Mouse (Mus musculus): ENCODE results near the gene Adcy5. TPM values are rescaled to one million over a fixed set of nuclear protein-coding genes. Genes with fewer than 3 reads are reported as not detected.

The Adcy5 gene
- polyA plus RNA-seq, 1 experiment from 2014 or later, result 8.4 TPM

DNA sequence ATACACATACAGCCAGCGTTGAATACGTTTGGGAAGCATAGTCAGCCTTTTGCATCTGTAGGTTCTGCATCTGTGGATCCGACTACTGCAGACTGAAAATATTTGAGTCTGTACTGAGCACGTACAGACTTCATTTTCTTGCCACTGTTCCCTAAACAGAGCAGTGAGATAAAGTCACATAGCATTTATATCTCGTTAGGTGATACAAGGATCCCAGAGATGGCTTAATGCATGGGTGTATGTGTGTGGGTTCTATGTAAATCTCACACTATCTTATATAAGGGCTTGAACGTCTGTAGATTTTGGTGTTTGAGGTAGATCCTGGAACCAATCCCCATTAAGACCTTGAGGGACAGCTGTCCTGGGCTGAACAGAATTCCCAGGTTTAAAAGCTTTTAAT lies 10.7 kb downstream of the Adcy5 start:
- H3K36me3 ChIP-seq (ENCODE audit: control insufficient read depth, insufficient read depth, low read length), result no peaks in the 10 kb centered on the region
- no peaks in the 10 kb centered on the region for H3K27me3 ChIP-seq (ENCODE audit: control insufficient read depth, insufficient read depth, low read length)
- WGBS, result 81% methylated on average over 6 of the region's 6 CpGs
- H3K4me1 ChIP-seq (ENCODE audit: control insufficient read depth, insufficient read depth, low read length), result peaks cover 25% of the 10 kb centered on the region
- H3K9me3 ChIP-seq (ENCODE audit: control insufficient read depth, low read length), result no peaks in the 10 kb centered on the region
- H3K9ac ChIP-seq (replicated peaks; ENCODE audit: low read length), result no peak overlapping the region
- no peak overlapping the region for H3K4me2 ChIP-seq (ENCODE audit: low read length)
- H3K4me3 ChIP-seq (replicated peaks; ENCODE audit: low read depth, low read length), result no peak overlapping the region
- ATAC-seq (ENCODE audit: low FRiP score, low TSS enrichment), result no peak
- H3K27ac ChIP-seq (replicated peaks; ENCODE audit: low read depth, low read length), result no peak overlapping the region
- no peak for DNase-seq

GRCm38 (mm10) chr16:35165788-35166187 lies 11.1 kb downstream of the Adcy5 start:
- no peak for ATAC-seq (ENCODE audit: low FRiP score, low TSS enrichment)
- no peaks in the 10 kb centered on the region for H3K27me3 ChIP-seq (ENCODE audit: control insufficient read depth, insufficient read depth, low read length)
- no peak overlapping the region for H3K9ac ChIP-seq (replicated peaks; ENCODE audit: low read length)
- peaks cover 21% of the 10 kb centered on the region for H3K4me1 ChIP-seq (ENCODE audit: control insufficient read depth, insufficient read depth, low read length)
- DNase-seq, result no peak
- H3K4me3 ChIP-seq (replicated peaks; ENCODE audit: low read depth, low read length), result no peak overlapping the region
- H3K4me2 ChIP-seq (ENCODE audit: low read length), result no peak overlapping the region
- H3K36me3 ChIP-seq (ENCODE audit: control insufficient read depth, insufficient read depth, low read length), result no peaks in the 10 kb centered on the region
- WGBS, result 83% methylated on average over 3 of the region's 3 CpGs
- no peak overlapping the region for H3K27ac ChIP-seq (replicated peaks; ENCODE audit: low read depth, low read length)
- H3K9me3 ChIP-seq (ENCODE audit: control insufficient read depth, low read length), result no peaks in the 10 kb centered on the region

DNA sequence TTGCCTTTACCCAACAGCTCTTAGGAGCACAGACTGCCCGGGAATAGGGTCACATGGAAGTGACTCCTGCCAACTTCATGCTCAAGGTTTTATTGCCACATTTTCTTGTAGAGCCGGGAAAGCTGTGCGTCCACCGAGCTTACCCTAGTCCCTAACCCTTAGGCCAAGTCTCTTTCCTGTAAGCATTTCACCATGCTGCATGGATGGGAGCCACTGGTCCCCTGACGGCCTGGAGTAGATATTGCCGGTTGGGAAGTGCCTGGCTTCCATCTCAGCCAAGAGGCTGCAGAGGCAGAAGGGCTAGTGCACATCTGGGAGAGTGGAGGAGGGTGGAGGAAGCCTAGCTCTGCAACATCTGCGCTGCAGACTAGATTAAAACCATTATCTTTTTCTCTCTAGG lies 14.8 kb downstream of the Adcy5 start:
- WGBS, result 86% methylated on average over 7 of the region's 7 CpGs

DNA sequence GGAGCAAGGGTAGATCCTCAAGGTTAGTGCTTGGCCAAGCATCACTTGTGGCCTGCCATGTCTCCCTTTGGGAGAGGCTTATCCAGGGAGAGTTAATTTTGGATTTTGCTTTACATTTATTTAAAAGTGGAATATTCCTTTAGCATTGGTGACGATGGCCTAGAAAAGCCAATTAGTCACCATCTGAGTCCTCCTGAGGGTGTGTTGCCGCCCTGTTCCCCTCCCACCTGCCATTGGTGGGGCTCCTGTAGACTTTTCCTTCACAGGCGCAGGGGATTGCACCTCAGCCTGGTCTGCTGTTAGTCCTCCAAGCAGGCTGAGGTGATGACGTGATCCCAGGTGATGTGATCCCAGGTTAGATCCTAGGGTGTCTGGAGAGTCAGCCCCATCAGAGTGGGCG lies 17.5 kb downstream of the Adcy5 start:
- ATAC-seq (ENCODE audit: low FRiP score, low TSS enrichment) (no peak), DNase-seq (no peak)
- no peaks in the 10 kb centered on the region for H3K36me3 ChIP-seq (ENCODE audit: control insufficient read depth, insufficient read depth, low read length)
- H3K27ac ChIP-seq (replicated peaks; ENCODE audit: low read depth, low read length), result no peak overlapping the region
- H3K9ac ChIP-seq (replicated peaks; ENCODE audit: low read length), result no peak overlapping the region
- 92% methylated on average over 5 of the region's 5 CpGs for WGBS
- no peak overlapping the region for H3K4me2 ChIP-seq (ENCODE audit: low read length)
- H3K9me3 ChIP-seq (ENCODE audit: control insufficient read depth, low read length), result no peaks in the 10 kb centered on the region
- H3K27me3 ChIP-seq (ENCODE audit: control insufficient read depth, insufficient read depth, low read length), result no peaks in the 10 kb centered on the region
- no peaks in the 10 kb centered on the region for H3K4me1 ChIP-seq (ENCODE audit: control insufficient read depth, insufficient read depth, low read length)
- no peak overlapping the region for H3K4me3 ChIP-seq (replicated peaks; ENCODE audit: low read depth, low read length)

More for the DNA sequence above, 14.8 kb downstream of the Adcy5 start:
- no peak overlapping the region for H3K4me2 ChIP-seq (ENCODE audit: low read length)
- no peaks in the 10 kb centered on the region for H3K9me3 ChIP-seq (ENCODE audit: control insufficient read depth, low read length)
- no peaks in the 10 kb centered on the region for H3K27me3 ChIP-seq (ENCODE audit: control insufficient read depth, insufficient read depth, low read length)
- no peak for ATAC-seq (ENCODE audit: low FRiP score, low TSS enrichment)
- peaks cover 7% of the 10 kb centered on the region for H3K4me1 ChIP-seq (ENCODE audit: control insufficient read depth, insufficient read depth, low read length)
- no peak overlapping the region for H3K27ac ChIP-seq (replicated peaks; ENCODE audit: low read depth, low read length)
- no peak overlapping the region for H3K4me3 ChIP-seq (replicated peaks; ENCODE audit: low read depth, low read length)
- DNase-seq, result no peak
- H3K9ac ChIP-seq (replicated peaks; ENCODE audit: low read length), result no peak overlapping the region
- H3K36me3 ChIP-seq (ENCODE audit: control insufficient read depth, insufficient read depth, low read length), result no peaks in the 10 kb centered on the region

DNA sequence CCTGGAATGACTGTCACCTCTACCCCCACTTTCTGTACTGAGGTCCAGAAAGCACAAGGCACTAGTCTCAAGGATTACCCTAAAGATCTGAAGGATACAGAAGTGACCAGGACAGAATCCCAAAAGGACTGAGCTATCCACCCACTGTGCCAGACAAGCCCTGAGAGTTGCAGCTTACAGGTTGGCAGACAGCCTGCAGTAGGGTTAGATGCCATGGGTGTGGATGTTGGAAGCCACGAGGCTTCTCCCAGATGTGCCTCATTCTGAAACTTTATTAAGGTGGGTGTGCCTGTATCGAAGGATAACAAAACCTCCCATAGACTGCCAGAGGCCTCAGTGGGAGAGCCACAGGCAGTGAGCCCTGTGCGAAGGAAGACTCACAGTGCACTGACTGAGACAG lies 23.8 kb downstream of the Adcy5 start:
- DNase-seq (no peak), ATAC-seq (ENCODE audit: low FRiP score, low TSS enrichment) (no peak)
- Histone ChIP-seq H3K36me3 (ENCODE audit: control insufficient read depth, insufficient read depth, low read length) (no peaks in the 10 kb centered on the region), H3K4me3 (replicated peaks; ENCODE audit: low read depth, low read length) (no peak overlapping the region), H3K9me3 (ENCODE audit: control insufficient read depth, low read length) (no peaks in the 10 kb centered on the region), H3K27ac (replicated peaks; ENCODE audit: low read depth, low read length) (no peak overlapping the region), H3K9ac (replicated peaks; ENCODE audit: low read length) (no peak overlapping the region), H3K4me2 (ENCODE audit: low read length) (no peak overlapping the region), H3K4me1 (ENCODE audit: control insufficient read depth, insufficient read depth, low read length) (no peaks in the 10 kb centered on the region), H3K27me3 (ENCODE audit: control insufficient read depth, insufficient read depth, low read length) (no peaks in the 10 kb centered on the region)
- 81% methylated on average over 3 of the region's 3 CpGs for WGBS

DNA sequence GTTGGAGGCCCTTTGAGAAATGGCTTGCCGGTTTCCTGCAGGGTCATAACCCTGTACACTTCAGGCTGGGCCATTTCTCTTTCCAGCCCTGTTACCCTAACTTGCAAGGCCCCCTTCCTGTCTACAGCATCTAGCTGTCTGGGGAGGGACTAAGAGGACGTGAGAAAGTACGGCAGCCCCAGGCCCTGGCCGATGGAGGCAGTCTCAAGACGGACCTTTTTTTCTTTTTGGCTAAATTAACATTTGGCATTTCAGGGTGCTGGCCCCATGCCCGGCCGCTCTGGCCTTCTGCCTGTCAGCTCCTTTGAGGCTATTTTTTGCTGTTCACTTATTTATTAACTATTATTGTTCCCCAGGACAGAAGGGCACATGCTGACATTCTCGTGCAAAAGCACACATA lies 24.4 kb downstream of the Adcy5 start:
- ATAC-seq (ENCODE audit: low FRiP score, low TSS enrichment), result no peak
- no peak overlapping the region for H3K4me2 ChIP-seq (ENCODE audit: low read length)

GRCm38 (mm10) chr16:35183161-35183560 lies 28.5 kb downstream of the Adcy5 start:
- Histone ChIP-seq H3K4me2 (ENCODE audit: low read length) (no peak overlapping the region), H3K27me3 (ENCODE audit: control insufficient read depth, insufficient read depth, low read length) (no peaks in the 10 kb centered on the region), H3K9me3 (ENCODE audit: control insufficient read depth, low read length) (no peaks in the 10 kb centered on the region), H3K4me3 (replicated peaks; ENCODE audit: low read depth, low read length) (no peak overlapping the region), H3K36me3 (ENCODE audit: control insufficient read depth, insufficient read depth, low read length) (no peaks in the 10 kb centered on the region), H3K4me1 (ENCODE audit: control insufficient read depth, insufficient read depth, low read length) (no peaks in the 10 kb centered on the region), H3K9ac (replicated peaks; ENCODE audit: low read length) (no peak overlapping the region), H3K27ac (replicated peaks; ENCODE audit: low read depth, low read length) (no peak overlapping the region)
- WGBS, result 79% methylated on average over 11 of the region's 11 CpGs
- no peak for ATAC-seq (ENCODE audit: low FRiP score, low TSS enrichment)
- no peak for DNase-seq

More for the DNA sequence above, 24.4 kb downstream of the Adcy5 start:
- Histone ChIP-seq H3K36me3 (ENCODE audit: control insufficient read depth, insufficient read depth, low read length) (no peaks in the 10 kb centered on the region), H3K27ac (replicated peaks; ENCODE audit: low read depth, low read length) (no peak overlapping the region), H3K4me1 (ENCODE audit: control insufficient read depth, insufficient read depth, low read length) (no peaks in the 10 kb centered on the region), H3K9me3 (ENCODE audit: control insufficient read depth, low read length) (no peaks in the 10 kb centered on the region), H3K9ac (replicated peaks; ENCODE audit: low read length) (no peak overlapping the region), H3K4me3 (replicated peaks; ENCODE audit: low read depth, low read length) (no peak overlapping the region), H3K27me3 (ENCODE audit: control insufficient read depth, insufficient read depth, low read length) (no peaks in the 10 kb centered on the region)
- DNase-seq, result peak; percentile 38
- 69% methylated on average over 8 of the region's 8 CpGs for WGBS

DNA sequence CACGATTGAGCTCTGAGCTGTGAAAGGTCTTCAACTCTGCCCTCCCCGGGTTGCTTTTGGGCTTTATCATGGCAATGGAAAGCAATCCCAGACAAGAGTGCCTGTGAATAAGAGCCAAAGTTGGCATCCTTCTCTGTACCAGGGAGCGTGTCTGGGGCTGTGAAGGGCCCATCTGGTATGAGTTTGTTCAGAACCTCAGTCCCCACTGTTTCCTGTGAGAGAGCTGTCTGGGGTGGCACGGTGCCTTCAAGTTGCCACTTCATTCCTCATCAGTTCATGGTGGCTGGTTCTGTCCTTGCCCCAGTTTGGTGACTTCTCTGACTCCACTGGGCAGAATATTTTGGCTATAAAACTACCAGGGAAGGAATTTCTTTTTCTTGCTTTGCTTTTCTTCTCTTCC lies 33.4 kb downstream of the Adcy5 start:
- Histone ChIP-seq H3K27me3 (ENCODE audit: control insufficient read depth, insufficient read depth, low read length) (no peaks in the 10 kb centered on the region), H3K4me2 (ENCODE audit: low read length) (no peak overlapping the region), H3K27ac (replicated peaks; ENCODE audit: low read depth, low read length) (no peak overlapping the region), H3K9me3 (ENCODE audit: control insufficient read depth, low read length) (no peaks in the 10 kb centered on the region), H3K36me3 (ENCODE audit: control insufficient read depth, insufficient read depth, low read length) (no peaks in the 10 kb centered on the region), H3K4me1 (ENCODE audit: control insufficient read depth, insufficient read depth, low read length) (0 out of 2 replicates have a peak, but pooled peaks cover 3% of the 10 kb centered on the region), H3K9ac (replicated peaks; ENCODE audit: low read length) (no peak overlapping the region), H3K4me3 (replicated peaks; ENCODE audit: low read depth, low read length) (no peak overlapping the region)
- WGBS, result 86% methylated on average over 4 of the region's 4 CpGs
- no peak for DNase-seq
- ATAC-seq (ENCODE audit: low FRiP score, low TSS enrichment), result no peak

DNA sequence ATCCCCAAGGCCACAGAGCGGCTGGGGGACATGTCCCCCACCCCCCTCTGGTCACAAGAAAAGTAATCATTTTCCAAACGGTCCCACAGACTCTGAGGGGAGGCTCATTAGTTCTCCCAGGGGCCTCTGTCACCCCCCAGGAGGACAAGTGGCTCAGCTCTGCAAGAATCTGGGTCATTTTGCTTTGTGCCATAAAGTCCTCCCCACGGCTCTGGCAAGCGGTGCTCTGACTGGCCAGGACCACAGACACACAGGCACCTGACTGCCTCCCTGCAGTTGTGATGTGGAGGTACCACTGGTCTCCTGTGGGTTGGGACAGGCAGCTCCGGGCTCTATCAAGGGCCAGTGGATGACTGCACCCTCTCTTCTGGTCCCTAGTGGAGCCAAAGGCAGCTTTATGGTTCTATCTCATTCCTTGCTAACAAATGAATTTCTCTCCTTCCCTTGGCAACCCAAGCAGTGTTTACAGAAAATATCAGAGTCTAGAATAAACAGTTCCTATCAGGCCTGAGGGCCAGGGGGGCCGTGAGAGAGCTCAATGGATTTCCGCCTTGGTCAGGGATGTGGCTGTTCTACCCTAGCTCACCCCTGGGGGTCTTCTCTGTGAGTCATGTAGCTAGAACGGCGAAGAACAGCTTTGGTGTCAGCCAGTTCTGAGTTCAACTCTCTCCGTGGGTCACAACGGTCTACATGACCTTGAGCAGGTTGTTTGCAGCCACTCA lies 34.9 kb downstream of the Adcy5 start:
- 81% methylated on average over 11 of the region's 11 CpGs for WGBS
- H3K36me3 ChIP-seq (ENCODE audit: control insufficient read depth, insufficient read depth, low read length), result no peaks in the 10 kb centered on the region
- H3K4me3 ChIP-seq (replicated peaks; ENCODE audit: low read depth, low read length), result no peak overlapping the region
- ATAC-seq (ENCODE audit: low FRiP score, low TSS enrichment), result no peak
- H3K27me3 ChIP-seq (ENCODE audit: control insufficient read depth, insufficient read depth, low read length), result no peaks in the 10 kb centered on the region
- no peak overlapping the region for H3K9ac ChIP-seq (replicated peaks; ENCODE audit: low read length)
- no peak for DNase-seq
- H3K4me2 ChIP-seq (ENCODE audit: low read length), result no peak overlapping the region
- H3K4me1 ChIP-seq (ENCODE audit: control insufficient read depth, insufficient read depth, low read length), result peaks cover 7% of the 10 kb centered on the region; the same call in 1 of the 2 replicates
- H3K27ac ChIP-seq (replicated peaks; ENCODE audit: low read depth, low read length), result no peak overlapping the region
- no peaks in the 10 kb centered on the region for H3K9me3 ChIP-seq (ENCODE audit: control insufficient read depth, low read length)
